Mouse (Mus musculus): ENCODE results near the gene Angptl6.

DNA sequence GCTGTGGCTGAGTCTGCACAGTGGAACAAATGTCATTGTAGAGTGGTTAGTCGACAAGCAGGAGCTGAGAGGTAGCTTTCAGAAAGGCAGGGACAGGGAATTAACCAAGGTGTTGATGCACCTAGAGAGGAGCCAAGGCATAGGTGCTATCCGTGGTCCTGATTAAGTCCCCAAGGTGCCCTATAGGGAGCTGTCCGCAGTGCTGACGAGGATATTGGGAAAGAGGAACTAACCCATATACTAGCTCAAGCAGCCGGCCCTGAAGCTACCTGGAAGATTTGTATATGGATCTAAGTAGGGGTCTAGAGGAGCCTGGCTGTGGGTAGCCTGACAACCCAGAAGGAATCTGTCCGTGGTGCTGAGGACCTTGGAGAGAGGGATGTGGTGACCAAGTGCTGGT lies 22.4 kb downstream of the Angptl6 start:
- TF ChIP-seq POLR2A (IDR thresholded peaks at IDR 0.05; ENCODE audit: extremely low read depth, insufficient read depth, low read length): no peak
- TF ChIP-seq CTCF (IDR thresholded peaks at IDR 0.05; ENCODE audit: low read depth, low read length): no peak
